Mouse (Mus musculus) embryo, embryonic 10.5 days (tissue): ENCODE results near the gene Adam12.

Experiments
- DNase-seq: peaks from one replicate; pipeline ENCODE4 v3.0.0-alpha.2; 2015; ENCODE audit warnings: low spot score

The Adam12 gene

DNA sequence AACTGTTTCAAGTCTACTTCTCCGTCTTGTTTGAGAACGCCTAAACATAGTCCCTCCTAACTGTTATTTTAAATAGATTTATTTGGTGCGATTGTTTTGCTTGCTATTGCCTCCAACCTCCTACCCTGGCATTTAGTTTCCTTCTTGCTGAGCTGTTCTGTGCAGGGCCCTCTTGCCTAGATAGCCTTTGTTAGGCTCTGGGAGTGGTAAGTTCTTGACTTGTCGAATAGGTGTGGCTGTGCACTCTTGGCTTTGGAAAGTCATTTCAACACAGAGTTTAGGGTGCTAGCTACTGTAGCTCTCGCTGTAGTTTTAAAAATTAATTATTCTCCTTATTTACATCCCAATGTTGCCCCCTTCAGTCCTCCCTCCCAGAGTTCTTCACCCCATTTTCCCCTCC is 222.8 kb downstream of the Adam12 start:
- no peak for DNase-seq

DNA sequence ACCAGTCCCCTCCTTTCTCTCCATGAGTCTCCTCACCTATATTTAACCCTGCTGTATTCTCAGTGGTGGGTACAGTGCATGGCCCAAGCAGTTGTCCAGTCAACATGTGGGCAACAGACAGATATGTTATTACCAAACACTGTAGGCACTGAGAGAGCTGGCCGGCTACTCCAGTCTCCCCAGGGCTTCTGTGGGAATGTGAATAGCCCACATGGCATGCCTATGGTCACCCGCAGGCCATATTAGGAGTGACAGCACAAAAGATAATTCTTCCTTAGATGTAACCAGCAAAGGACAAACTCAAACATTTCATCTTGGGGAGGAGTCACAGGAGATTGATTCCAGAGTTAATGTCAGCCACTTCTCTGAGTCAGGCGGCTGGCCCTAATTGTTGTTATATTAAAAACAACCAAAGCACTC is 224.0 kb downstream of the Adam12 start:
- DNase-seq: no peak

DNA sequence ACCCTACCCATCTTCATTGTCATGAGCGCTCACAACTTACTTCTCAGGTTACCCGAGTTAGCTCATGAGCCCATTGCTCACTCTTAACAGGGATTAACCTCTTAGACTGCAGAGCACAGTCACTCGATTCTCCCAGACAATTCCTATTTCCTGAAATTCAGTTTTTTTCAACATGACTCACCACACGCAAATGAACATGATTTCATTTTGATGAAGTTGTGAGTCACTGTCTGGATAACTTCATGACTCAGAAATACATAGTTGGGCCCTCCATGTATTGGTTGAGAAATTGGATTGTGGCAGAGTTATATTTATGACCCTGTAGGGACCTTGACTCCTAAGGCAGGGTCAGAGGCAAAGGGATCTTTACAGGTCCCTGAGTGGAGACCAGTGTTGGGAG is 230.4 kb downstream of the Adam12 start:
- DNase-seq: no peak

DNA sequence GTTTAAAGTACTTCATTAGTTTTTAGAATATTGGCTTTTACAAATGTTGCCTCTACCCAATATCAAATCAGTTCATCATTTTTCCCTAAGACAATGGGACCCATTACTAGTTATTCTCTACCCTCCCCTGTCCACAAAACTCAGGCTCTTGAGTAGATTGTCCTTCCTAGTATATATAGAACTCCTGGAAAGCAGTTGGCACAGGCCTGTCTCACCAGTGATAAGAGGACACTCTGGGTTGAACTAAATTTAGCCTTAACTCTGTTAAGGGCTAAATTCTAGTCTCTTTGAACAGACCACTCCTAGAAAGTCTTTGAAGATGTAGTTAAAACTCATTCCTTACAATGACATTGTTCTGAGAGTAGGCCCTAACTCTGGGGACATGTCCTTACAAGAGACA is 241.0 kb downstream of the Adam12 start:
- no peak for DNase-seq

DNA sequence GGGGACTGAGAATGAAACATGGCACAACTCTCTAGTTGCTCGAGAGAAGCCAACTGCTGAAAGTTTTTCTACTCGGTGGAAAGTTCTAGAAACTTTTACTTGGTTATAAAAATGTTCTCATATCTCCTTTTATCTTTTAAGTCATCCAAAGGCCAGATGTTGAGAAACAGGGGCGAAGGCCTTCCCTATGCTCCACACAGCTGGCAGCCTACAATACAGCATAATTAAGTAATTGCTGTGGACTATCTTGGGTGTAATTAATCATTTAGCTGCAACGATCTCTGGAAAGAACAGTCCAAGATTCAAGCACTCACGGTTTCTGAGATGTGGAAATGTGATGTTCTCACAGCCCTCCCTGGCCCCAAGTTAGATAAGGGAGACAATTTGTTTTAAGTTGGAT is 243.6 kb downstream of the Adam12 start:
- DNase-seq: no peak

DNA sequence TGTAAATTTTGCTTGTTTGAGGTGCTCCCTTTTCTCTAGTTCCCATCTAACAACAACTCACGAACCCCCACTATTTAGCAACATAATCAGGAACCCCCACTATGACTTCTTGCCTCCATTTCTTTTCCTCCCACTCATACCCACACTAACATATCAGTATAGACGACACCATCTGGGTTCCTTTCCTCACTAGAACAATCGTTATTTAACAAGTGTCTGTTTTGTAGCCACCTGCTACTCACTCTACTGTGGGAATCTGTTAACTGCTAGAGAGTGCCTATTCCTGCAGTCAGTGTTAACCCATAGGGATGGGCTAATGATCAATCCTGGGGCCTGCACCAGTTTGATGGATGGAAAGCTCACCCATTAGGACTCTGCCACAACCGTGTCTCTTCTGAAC is 245.7 kb downstream of the Adam12 start:
- DNase-seq: no peak

DNA sequence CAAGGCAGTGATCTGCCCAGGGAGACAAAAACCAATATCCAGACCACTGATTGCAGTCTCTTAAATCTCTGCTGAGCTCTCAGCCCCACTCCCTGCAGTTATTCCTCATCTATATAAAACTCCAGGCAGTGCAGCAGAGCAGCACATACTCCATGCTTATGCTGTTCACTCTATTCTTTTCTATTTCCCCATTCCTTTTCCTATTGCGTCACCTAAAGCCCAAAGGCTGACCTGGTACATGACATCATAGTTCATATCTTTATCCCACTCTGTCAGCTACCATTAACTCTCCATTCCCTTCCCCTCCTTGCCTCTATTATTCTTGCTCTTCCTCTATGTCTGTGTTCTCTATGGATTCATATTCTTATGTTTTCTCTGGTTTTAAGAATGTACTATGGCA is 246.3 kb downstream of the Adam12 start:
- no peak for DNase-seq

DNA sequence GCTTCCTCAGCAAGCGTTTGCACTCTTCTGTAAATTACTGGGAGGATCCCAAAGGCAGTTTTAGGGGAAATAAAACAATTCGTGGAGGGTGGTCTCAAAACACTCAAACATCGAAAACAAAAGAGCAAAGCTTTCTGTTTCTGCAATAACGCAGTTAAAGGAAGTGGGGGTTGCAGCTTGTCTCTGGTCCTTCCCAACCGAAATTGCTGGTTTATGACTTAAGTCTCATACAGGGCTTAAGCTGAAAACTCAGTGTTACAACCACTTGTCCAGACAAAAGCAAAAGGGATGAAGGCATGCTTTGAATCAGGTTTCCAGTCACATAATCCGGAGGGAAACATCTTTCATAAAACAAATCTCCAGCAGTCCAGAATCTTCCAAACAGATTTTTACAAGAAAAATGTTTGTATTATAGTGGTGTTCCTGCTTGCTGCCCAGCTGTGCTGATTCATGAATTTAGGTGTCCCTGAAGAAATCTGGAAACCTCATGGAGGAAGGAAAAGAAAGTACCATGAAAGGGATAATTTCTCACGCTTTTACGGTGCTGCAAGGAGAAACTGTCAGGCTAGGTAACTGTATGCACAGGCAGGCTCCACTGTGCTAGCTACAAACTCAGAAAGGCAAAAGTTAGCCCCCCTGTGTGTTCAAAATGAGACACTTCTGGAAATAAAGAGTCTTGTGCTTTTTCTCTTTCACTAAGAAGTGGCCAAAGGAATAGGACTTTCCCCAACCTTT is 255.4 kb downstream of the Adam12 start:
- DNase-seq: no peak

DNA sequence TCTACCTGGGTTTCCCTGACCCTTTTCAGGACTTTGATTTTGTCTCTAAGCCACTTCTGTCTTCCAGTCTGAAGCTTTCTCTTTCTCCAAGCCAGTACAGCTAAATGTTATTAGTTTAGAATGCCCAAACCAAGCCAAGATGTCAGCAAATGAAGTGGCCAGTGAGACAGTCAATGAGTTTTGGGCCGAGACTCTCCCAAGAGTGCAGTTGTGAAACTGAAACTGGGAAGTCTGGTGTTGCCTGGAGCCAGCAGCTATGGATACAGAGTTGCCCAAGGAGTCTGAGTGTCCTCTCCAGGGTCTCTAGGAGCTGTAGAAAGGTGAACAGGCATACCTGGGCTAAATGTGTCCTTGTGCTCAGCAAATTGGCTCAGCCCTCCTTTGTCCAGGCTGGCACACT is 260.9 kb downstream of the Adam12 start:
- no peak for DNase-seq

DNA sequence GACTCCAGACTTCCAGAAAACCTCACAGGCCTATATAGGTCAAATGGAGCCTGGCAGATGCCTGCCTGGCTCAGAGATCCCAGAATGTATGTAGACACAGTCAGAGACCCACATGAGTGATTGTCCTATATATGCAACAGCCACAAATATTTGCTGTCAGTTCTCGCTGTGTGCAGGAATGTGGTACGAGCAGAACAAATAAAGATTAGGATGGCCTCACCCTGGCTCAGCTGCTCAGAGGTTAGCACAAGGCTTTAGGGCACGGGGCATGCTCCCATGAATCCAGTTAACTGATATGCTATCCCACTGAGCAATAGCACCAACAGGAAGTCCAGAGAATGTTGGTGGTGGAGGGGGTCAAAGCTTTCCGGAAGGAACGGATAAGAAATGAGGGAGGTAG is 261.5 kb downstream of the Adam12 start:
- DNase-seq: no peak

DNA sequence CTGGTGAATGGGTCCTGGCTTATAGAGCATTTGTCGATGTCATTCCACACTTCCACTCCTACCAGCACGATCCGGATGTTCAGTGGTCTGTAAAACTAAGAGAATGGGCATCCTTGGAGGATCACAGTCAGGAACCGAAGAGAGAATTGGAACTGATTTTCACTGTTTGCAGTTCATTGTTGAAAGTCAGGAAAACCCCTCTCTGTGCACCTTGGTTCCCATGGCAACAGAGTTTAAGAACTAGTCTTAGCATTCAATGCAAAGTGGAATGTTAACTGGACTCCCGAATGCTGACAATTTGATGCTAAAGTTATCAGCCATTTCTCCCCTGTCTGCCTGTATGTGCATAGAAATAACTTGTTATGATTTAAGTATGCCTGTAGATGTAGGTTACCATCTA is 264.0 kb downstream of the Adam12 start:
- no peak for DNase-seq

DNA sequence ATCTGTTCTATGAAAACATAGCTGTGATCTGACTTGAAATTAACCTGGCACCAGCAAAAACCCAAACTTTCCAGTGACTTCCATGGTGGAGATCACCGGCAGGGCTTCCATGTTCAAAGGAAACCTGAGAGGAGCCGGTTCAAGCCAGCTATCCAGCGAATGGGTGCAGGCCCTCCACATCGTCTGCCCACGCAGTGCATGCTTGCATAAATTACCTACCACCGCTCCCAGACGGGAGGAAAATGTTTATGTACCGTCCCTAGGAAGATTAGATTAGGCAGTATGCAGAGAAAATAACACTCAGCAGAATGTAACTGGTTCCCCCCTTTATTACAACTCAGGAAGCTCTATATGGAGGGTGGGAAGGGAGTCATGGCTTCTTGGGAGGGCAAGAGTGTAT is 268.4 kb downstream of the Adam12 start:
- DNase-seq: no peak

DNA sequence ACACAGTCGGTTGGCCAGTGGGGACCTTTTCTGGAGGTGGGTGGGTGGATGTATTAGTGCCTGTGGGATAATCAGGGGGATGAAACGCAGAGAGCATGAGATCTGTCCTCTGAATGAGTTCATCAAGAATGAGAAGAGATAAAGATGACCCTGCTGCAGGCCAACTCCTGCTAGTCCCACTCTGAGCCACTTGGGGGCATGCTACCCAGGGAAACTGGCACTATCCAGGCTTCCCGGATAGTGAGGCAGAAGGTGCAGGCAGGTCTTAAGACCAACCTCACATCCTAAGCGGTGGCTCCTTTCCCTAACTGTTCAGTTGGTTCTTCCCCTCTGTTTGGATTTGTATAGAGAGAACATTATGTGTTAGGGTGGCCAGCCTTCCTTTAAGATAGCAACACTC is 272.7 kb downstream of the Adam12 start:
- peak; percentile 38 for DNase-seq

DNA sequence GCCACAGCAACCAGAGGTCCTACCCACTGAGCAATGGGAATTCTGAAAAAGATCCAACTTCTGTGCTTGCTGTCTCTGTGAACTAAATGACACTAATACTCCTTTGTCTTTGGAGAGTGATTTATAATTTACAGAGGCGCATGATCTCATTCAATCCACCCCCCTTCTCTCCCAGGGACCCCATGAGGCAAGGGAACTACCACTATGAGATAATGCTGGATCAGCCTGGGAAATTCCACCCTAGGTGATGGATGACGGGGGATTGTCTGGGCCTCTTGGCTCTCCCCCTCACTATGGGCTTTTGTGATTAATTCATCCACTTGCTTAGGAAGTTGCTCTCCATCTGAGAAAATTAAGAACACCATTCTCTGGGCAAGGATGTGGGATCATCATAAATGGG is 274.1 kb downstream of the Adam12 start:
- peak; percentile 43 for DNase-seq

DNA sequence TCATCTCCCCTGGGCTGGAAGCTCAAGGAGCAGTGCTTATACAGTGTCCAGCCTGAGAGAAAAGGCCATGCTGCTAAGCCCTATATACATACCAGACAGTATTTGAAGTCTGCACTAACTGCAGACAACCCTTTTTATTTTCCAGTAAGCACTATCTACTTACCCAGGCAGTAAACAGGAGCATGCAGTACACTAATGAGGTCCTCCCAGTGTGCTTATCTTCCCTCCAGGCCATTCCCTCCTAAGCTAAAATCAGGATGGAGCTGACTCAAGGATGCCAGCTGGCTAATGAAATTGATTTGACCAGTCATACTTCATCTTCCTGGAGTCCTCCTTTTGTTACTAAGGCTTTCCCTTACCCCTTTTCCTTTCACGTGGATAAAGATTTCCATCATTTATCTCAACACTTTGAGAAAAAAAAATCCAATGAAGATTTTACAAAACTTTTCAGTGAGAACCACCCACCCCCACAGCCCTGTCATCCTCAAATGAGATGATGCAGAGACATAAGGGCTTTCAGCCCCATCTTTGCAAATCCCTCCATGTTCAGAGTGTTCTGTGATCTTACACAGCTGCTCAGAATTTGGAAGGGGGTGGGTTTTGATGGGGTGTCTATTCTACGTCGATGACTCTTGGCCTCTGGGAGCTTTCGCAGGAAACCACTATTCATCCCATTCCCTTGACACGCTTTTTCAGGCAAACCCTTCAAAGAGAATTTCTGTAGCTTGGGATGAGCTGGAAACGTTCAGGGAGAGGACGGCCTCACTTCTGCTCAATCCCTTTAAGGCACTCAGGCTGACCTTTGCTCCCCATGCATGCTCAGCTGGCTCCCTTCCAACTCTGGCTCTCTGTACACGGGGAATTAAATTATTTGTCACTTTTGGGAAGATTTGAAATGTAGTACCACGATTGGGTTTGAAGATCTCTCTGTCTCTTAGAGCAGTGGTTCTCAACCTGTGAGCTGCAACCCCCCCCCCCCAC is 277.5 kb downstream of the Adam12 start:
- DNase-seq: peak; percentile 36

DNA sequence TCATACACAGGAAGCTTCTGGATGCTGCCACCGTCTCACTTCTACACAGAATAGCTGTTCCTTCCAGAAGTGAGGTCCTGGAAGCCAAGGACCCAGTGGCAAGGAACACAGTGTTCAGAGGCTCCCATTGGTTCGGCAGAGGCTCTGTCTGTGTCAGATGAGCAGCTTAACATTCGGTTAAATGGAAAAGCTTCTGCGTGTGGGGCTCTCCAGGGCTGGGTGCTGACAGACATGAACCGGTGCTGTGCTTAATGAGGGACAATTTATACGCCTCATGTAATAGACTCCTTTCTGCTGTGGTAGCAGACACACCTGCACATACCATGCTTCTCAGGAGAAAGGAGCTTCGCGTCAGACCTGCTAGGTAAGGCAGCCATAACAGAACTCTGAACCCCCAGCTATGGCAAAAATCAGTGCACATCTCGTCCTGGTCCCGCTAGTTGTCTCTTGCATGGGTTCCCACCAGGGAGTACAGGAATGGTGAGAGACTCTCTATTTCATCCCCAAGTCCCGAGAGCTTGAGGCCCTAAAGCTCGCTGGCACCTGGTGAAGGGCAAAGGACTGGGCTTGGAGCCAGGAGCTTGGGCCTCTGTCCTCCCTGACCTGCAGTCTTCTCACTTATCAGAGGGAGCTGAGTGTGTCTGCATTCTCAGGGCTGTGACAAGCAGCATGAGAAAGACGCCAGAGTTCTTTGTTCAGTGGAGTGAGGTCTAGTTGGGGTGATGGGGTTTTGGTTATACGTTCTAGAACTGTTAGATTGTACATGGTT is 280.0 kb downstream of the Adam12 start:
- no peak for DNase-seq

DNA sequence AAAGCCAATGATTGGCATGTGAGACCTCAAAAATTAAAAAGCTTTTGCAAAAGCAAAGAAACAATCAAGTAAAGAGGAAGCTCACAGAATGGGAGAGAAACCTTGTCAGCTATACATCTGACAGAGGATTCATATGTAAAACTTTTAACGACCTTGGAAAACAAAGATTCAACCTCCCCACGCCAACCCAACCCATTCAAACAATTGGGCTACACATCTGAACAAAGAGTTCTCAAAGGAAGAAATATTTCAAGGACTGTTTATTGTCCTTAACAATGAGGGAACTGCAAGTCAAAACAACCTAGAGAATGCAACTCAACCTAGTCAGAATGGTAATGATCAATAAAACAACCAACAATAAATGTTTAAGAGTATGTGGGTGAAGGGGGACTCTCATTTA is 284.6 kb downstream of the Adam12 start:
- no peak for DNase-seq

DNA sequence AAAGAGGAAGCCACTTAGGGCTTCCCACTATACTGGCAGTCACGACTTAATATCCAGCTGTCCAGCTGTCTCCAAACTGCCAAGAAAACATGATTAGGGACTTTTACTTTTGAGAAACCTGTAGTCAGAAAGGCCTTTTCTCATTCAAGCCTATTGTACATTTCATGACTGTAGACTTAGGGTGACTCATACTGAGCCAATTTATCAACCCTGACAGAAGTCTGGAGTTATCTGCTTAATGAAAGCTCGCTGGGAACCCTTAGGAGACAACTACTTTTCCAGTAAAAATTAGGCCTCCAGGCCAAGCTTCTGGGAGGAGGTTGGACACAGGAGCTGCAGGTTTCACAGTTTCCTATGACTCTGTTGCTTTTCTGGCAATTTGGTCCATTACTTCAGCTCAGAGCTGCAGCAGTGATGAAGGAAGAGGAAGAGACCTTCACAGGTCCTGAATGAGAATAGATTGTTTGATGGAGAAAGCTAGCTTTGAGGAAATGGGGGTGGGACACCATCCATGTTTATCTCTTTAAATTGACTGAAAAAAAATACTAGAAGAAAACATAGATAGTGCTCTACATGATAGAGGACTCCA is 285.1 kb downstream of the Adam12 start:
- no peak for DNase-seq

DNA sequence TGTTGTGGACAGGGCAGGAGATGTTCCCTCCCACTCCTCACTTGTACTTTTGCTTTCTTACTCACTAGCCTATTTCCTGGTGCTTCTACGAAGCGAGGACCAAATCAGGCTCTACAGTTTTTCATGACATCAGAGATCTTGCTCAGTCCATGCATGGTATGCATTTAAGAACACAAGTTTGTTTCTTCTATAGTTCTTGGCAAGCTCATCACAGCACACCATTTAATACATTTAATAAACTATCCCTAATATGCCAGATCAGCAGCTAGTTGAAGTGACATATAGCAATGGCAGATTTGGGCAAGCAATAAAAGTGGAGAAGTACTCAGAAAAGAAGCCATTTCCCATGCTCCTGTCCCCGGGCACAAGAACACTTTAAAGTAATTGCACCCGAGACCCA is 285.8 kb downstream of the Adam12 start:
- DNase-seq: no peak

DNA sequence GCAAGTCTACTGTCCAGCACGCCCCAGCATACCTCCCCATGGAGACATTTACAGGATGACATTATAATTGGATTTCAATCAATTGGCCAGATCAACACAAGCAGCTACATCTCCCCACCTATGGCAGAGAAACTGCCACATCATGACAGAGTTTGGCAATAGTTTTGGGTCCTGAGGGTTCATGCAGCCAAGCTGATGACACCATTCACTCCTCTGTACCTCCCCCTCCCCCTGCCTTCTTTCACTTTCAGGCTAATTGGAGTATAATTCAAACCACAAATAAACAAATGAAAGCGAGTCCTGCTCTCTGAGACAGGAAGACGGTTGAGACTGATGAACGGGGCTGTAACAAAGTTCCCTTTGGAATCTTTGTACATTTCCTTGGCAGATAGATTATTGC is 291.5 kb downstream of the Adam12 start:
- no peak for DNase-seq

DNA sequence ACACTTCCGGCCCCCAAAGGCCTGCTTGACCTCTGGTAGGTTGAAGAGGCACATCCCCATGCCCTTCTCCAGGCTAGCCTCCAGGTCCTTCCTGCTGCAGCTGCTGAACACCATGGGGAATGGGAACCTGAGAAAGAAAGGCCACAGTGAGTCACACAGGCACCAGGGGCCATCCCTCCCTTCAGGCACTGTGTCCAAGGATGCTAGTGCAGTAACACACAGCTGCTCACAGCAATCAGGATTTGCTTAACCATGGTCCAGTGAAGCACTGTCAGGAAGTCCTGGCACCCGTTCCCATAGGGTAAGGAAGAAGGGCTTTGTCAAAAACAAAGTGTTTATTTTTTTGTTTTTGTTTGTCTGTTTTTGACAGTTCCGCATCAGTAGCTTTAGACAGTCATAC is 294.5 kb downstream of the Adam12 start:
- DNase-seq: no peak

DNA sequence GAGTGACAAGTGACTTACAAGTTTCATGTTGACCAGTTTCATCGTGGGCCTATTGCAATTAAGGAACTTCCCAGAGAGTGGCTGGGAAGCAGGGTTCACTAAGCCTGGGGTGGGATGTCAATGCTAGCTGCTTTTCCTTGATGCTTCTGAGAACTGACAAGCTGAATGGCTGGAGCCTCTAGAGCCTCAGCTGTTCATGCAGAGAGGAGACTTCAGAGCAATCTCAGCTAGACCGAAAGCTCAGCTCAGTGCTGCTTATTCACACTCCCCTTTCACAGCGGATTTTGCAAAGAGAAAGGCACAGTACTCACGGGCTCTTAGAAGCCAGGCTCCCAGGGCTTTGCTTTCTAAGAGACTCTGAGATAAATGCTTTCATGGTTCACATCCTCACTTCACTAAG is 295.6 kb downstream of the Adam12 start:
- peak; percentile 5 for DNase-seq
